Mouse (Mus musculus) myocyte (in vitro differentiated cells): ENCODE results near the gene Camkmt.

Experiments
- CEBPB ChIP-seq: IDR thresholded peaks from 2 replicates; pipeline ENCODE4 v1.6.1; 2011; ENCODE audit warnings: mild to moderate bottlenecking, moderate library complexity; ENCODE audit not compliant: poor library complexity, insufficient read depth, severe bottlenecking
- E2F4 ChIP-seq: IDR thresholded peaks from one replicate; pipeline ENCODE4 v1.6.1; 2011; ENCODE audit warnings: mild to moderate bottlenecking, control low read depth, moderate library complexity; ENCODE audit not compliant: insufficient read depth
- MYOG ChIP-seq, 3 experiments: IDR thresholded peaks; one replicate each; pipeline ENCODE4 v1.6.1; 2011; ENCODE audit warnings: control low read depth in 2 of 3, low read depth in 2 of 3, mild to moderate bottlenecking in 2 of 3; ENCODE audit not compliant: insufficient read length in 2 of 3, control insufficient read depth in 1 of 3, insufficient read depth in 1 of 3
- POLR2A ChIP-seq: IDR thresholded peaks from one replicate; pipeline ENCODE4 v1.6.1; 2011; ENCODE audit warnings: low read depth, mild to moderate bottlenecking, control low read depth, moderate library complexity; ENCODE audit not compliant: insufficient read length
- POLR2AphosphoS2 ChIP-seq: IDR thresholded peaks from one replicate; pipeline ENCODE4 v1.6.1; 2011; ENCODE audit warnings: low read depth, control low read depth; ENCODE audit not compliant: insufficient read length
- REST ChIP-seq: IDR thresholded peaks from one replicate; pipeline ENCODE4 v1.6.1; 2011; ENCODE audit warnings: mild to moderate bottlenecking, control low read depth, moderate library complexity; ENCODE audit not compliant: insufficient read depth, insufficient read length

- TF ChIP-seq POLR2A (no peak), REST (no peak), CEBPB (no peak), POLR2AphosphoS2 (no peak), E2F4 (no peak), MYOG (IDR thresholded peaks at IDR 0.05; ENCODE audit: control insufficient read depth in 1 of 3, insufficient read depth in 1 of 3, insufficient read length in 2 of 3, low read depth in 2 of 3) (no peak)
Measured at GRCm38 (mm10) chr17:85258703-85259341, 168.5 kb downstream of the Camkmt start.
